Mouse (Mus musculus): Measurements from ENCODE around the gene Rpl27.
"Not testable (repeated sequence)": the region's sequence is repeated elsewhere in the genome, so short reads cannot be mapped to it uniquely, and the experiment has no call there.

DNA sequence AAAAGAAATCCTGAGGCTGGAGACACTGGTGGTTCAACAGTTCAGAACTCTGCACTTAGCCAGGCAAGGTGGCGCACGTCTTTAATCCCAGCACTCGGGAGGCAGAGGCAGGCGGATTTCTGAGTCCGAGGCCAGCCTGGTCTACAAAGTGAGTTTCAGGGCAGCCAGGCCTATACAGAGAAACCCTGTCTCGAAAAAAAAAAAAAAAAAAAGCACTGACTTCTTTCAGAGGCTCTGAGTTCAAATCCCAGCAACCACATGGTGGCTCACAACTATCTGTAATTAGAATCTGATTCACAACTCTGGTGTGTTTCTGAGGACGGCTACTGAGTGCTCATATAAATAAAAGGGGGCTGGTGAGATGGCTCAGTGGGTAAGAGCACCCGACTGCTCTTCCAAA is 4.8 kb downstream of the Rpl27 start:
- TF ChIP-seq CTCF, POLR2A (IDR thresholded peaks at IDR 0.05; ENCODE audit: extremely low read depth, insufficient read depth, low read length): not testable (repeated sequence)
